Mouse (Mus musculus): Measurements from ENCODE around the gene Ccl22. TPM values are rescaled to one million over a fixed set of nuclear protein-coding genes. Genes with fewer than 3 reads are reported as not detected.

Gene Ccl22
- polyA plus RNA-seq, 1 experiment from 2014 or later: not detected

DNA sequence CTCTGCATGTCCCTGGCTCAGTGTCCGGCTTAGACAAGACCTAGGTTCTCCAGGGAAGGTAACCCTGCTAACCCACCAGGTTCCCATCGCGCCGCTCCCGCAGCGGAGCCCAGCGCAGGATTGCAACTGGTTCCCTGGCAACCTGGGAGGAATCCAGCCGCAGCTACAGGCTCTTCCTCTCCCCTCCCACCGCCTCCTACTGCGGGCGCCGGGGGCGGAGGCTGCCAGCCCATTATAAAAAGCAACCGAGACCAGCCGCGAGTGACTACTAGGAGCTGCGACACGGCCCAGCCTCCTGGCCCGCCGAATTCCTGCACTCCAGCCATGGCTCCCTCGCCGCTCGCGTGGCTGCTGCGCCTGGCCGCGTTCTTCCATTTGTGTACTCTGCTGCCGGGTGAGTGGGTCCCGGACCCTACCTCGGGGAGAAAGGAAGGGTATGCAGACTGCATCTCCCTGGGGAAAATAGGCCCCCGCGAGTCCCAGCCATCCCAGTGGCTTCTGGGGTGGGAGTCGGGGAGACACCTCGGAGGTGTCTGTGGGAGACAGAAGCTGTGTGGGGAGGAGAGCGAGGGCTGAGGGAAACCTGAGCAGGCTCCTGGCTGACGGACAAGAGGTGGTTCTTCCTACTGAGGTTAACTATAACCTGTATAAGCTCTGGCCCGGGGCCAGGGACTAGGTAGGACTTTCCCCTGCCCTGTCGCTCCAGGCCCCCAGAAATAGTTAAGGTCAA, 26.7 kb downstream of the Ccl22 start, which contains the start of gene Cx3cl1:
TSS of gene Cx3cl1 (plus strand) at position 69 of the 730 bp plus-strand sequence.
- no peaks in the 10 kb centered on the region for H3K9me3 ChIP-seq
- peak; percentile 88 for ATAC-seq (ENCODE audit: low FRiP score, low read depth)
- H3K4me1 ChIP-seq (replicated peaks): peaks cover 38% of the 10 kb centered on the region
- H3K4me2 ChIP-seq: peak within 1 kb of the TSS; percentile 68
- peak within 1 kb of the TSS; percentile 72 for H3K27ac ChIP-seq (replicated peaks)
- H3K27me3 ChIP-seq: no peaks in the 10 kb centered on the region
- under 1% methylated on average over 38 of the region's 38 CpGs for WGBS
- H3K4me3 ChIP-seq: peak within 1 kb of the TSS; percentile 55
- H3K36me3 ChIP-seq: no peaks in the 10 kb centered on the region
- H3K9ac ChIP-seq: peak within 1 kb of the TSS; percentile 63

GRCm38 (mm10) chr8:94773048-94773447, 27.7 kb downstream of the Ccl22 start:
- H3K27me3 ChIP-seq: no peaks in the 10 kb centered on the region
- peak overlapping the region; percentile 72 for H3K27ac ChIP-seq (replicated peaks)
- peaks cover 38% of the 10 kb centered on the region for H3K4me1 ChIP-seq (replicated peaks)
- H3K36me3 ChIP-seq: no peaks in the 10 kb centered on the region
- no peak for ATAC-seq (ENCODE audit: low FRiP score, low read depth)
- 39% methylated on average over 6 of the region's 6 CpGs for WGBS
- peak overlapping the region; percentile 63 for H3K9ac ChIP-seq
- no peaks in the 10 kb centered on the region for H3K9me3 ChIP-seq
- peak overlapping the region; percentile 68 for H3K4me2 ChIP-seq
- H3K4me3 ChIP-seq: peak overlapping the region; percentile 55

- Histone ChIP-seq H3K36me3 (no peaks in the 10 kb centered on the region), H3K4me2 (peak overlapping the region; percentile 68), H3K27me3 (no peaks in the 10 kb centered on the region), H3K9ac (peak overlapping the region; percentile 63; the same call in 1 of the 2 replicates), H3K4me3 (peak overlapping the region; percentile 55), H3K27ac (replicated peaks) (peak overlapping the region; percentile 38), H3K9me3 (no peaks in the 10 kb centered on the region), H3K4me1 (replicated peaks) (peaks cover 45% of the 10 kb centered on the region)
- 6% methylated on average over 12 of the region's 12 CpGs for WGBS
- ATAC-seq (ENCODE audit: low FRiP score, low read depth): peak; percentile 39; the same call in 1 of the 2 replicates
These were observed 28.3 kb downstream of the Ccl22 start for GRCm38 (mm10) chr8:94773700-94774171.

DNA sequence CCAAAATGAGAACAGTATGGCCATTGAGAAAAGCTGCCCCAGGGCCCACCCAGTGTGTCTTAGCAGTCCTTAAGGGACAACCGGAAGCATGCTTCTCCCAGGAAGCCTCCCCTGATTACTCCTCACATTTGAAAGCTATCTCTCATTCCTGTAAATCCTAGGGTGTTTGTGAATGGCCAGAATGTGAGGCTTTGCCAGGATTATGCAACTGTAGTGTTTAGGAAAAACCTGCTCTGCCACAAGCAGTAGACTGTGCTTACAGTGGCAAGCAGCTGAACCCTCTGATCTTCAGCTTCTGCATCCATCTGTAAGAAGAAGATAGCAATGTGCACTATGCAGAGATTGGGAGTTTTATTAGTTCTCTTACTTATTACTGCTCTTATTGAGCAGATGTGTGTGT, 29.2 kb downstream of the Ccl22 start:
- 96% methylated on average over 1 of the region's 1 CpGs for WGBS
- no peak overlapping the region for H3K27ac ChIP-seq (replicated peaks)
- peaks cover 48% of the 10 kb centered on the region for H3K4me1 ChIP-seq (replicated peaks)
- H3K27me3 ChIP-seq: no peaks in the 10 kb centered on the region
- no peaks in the 10 kb centered on the region for H3K9me3 ChIP-seq
- 0 out of 2 replicates have a peak overlapping the region, but pooled peaks have one; percentile 68 for H3K4me2 ChIP-seq
- ATAC-seq (ENCODE audit: low FRiP score, low read depth): no peak
- H3K9ac ChIP-seq: no peak overlapping the region
- no peaks in the 10 kb centered on the region for H3K36me3 ChIP-seq
- no peak overlapping the region for H3K4me3 ChIP-seq

GRCm38 (mm10) chr8:94776346-94776745, 31.0 kb downstream of the Ccl22 start:
- WGBS: 89% methylated on average over 2 of the region's 2 CpGs
- Histone ChIP-seq H3K36me3 (no peaks in the 10 kb centered on the region), H3K27me3 (no peaks in the 10 kb centered on the region), H3K9me3 (no peaks in the 10 kb centered on the region), H3K4me1 (replicated peaks) (peaks cover 41% of the 10 kb centered on the region), H3K4me3 (no peak overlapping the region), H3K9ac (no peak overlapping the region), H3K4me2 (no peak overlapping the region), H3K27ac (replicated peaks) (no peak overlapping the region)
- no peak for ATAC-seq (ENCODE audit: low FRiP score, low read depth)

DNA sequence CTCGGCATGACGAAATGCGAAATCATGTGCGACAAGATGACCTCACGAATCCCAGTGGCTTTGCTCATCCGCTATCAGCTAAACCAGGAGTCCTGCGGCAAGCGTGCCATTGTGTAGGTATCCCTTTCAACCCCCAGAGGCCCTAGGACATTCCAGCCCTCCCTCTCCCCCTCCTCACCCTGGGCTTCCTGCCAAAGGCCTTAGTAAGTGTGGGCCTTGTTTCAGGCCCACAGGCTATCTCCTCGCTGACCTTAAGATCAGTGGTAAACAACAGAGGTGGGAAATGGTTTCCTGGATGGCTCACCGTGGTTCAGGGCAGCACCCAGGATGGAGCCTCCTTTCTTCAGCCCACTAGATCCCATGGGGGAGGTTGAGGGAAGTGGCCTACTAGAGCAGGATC, 32.6 kb downstream of the Ccl22 start:
- no peak overlapping the region for H3K9ac ChIP-seq
- no peak overlapping the region for H3K4me3 ChIP-seq
- H3K4me1 ChIP-seq (replicated peaks): peaks cover 30% of the 10 kb centered on the region
- WGBS: 71% methylated on average over 10 of the region's 10 CpGs
- H3K4me2 ChIP-seq: no peak overlapping the region
- no peak for ATAC-seq (ENCODE audit: low FRiP score, low read depth)
- H3K36me3 ChIP-seq: no peaks in the 10 kb centered on the region
- no peak overlapping the region for H3K27ac ChIP-seq (replicated peaks)
- no peaks in the 10 kb centered on the region for H3K27me3 ChIP-seq
- no peaks in the 10 kb centered on the region for H3K9me3 ChIP-seq

- no peak overlapping the region for H3K4me3 ChIP-seq
- no peak overlapping the region for H3K27ac ChIP-seq (replicated peaks)
- no peaks in the 10 kb centered on the region for H3K9me3 ChIP-seq
- H3K36me3 ChIP-seq: no peaks in the 10 kb centered on the region
- H3K4me2 ChIP-seq: no peak overlapping the region
- WGBS: 59% methylated on average over 5 of the region's 5 CpGs
- H3K27me3 ChIP-seq: no peaks in the 10 kb centered on the region
- ATAC-seq (ENCODE audit: low FRiP score, low read depth): no peak
- H3K4me1 ChIP-seq (replicated peaks): peaks cover 26% of the 10 kb centered on the region
- no peak overlapping the region for H3K9ac ChIP-seq
These were observed 33.1 kb downstream of the Ccl22 start for GRCm38 (mm10) chr8:94778473-94778872.

DNA sequence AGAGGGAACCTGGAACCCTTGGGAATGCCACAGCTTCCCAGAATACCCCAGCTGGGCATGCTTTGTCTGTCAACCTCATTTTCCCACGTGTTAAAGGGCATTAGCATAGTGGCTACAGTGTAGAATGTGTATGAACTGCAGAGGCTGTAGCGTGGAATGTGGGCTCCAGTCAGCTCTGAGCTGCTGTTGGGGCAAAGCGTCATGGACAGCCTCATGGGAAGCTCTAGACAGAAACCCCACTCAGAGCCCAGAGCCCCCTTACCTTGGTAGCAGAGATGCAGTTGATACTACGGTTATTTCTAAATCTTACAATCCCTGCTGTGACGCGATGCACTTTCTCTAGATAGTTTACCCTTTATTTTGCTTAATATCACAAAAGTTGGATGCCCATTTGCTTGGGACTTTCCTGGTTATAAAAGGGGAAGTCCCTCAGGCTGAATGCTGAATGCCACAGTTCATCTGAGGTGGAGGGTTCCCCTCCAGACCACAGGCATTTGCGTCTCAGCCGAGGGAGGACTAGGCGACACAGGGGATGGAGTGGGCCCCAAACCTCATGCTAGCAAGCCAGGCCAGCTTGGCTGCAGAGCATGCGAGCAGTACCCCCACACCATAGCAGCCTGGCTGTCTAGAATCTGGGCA, 33.6 kb downstream of the Ccl22 start:
- Histone ChIP-seq H3K27ac (replicated peaks) (no peak overlapping the region), H3K4me3 (no peak overlapping the region), H3K36me3 (no peaks in the 10 kb centered on the region), H3K9ac (no peak overlapping the region), H3K4me2 (no peak overlapping the region), H3K9me3 (no peaks in the 10 kb centered on the region), H3K4me1 (replicated peaks) (peaks cover 20% of the 10 kb centered on the region), H3K27me3 (no peaks in the 10 kb centered on the region)
- WGBS: 69% methylated on average over 10 of the region's 10 CpGs
- no peak for ATAC-seq (ENCODE audit: low FRiP score, low read depth)

DNA sequence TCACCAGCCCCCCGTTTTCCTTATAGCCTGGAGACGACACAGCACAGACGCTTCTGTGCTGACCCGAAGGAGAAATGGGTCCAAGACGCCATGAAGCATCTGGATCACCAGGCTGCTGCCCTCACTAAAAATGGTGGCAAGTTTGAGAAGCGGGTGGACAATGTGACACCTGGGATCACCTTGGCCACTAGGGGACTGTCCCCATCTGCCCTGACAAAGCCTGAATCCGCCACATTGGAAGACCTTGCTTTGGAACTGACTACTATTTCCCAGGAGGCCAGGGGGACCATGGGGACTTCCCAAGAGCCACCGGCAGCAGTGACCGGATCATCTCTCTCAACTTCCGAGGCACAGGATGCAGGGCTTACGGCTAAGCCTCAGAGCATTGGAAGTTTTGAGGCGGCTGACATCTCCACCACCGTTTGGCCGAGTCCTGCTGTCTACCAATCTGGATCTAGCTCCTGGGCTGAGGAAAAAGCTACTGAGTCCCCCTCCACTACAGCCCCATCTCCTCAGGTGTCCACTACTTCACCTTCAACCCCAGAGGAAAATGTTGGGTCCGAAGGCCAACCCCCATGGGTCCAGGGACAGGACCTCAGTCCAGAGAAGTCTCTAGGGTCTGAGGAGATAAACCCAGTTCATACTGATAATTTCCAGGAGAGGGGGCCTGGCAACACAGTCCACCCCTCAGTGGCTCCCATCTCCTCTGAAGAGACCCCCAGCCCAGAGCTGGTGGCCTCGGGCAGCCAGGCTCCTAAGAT, 34.3 kb downstream of the Ccl22 start:
- Histone ChIP-seq H3K27ac (replicated peaks) (no peak overlapping the region), H3K4me2 (no peak overlapping the region), H3K9ac (no peak overlapping the region), H3K9me3 (no peaks in the 10 kb centered on the region), H3K27me3 (no peaks in the 10 kb centered on the region), H3K36me3 (no peaks in the 10 kb centered on the region), H3K4me3 (no peak overlapping the region), H3K4me1 (replicated peaks) (peaks cover 15% of the 10 kb centered on the region; the same call in 1 of the 2 replicates)
- ATAC-seq (ENCODE audit: low FRiP score, low read depth): no peak
- WGBS: 93% methylated on average over 16 of the region's 16 CpGs

DNA sequence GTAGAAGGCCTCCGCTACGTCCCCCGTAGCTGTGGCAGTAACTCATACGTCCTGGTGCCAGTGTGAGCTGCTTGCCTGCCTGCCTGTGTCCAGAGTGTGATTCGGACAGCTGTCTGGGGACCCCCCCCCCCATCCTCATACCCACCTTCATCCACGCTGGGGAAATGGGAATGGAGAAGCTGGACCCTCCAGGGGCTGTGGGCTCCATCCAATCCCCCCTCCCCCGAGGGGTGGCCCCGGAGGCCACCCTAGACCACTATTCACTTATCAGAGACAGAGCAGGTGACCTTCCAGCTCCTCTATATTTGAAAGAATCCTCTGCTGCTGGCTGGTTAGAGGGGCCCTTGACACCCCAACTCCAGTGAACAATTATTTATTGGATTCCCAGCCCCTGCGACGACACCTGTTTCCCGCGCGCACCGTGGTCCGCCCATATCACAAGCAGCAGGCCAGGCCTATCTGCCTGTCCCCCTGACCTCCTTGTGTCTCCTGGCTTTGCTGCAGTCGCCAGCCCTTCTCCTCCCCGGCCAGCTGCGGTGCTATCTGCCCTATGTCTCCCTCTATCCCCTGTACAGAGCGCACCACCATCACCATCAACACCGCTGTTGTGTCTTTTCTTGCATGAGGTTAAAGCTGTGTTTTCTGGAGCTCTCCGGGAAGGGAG, 35.2 kb downstream of the Ccl22 start:
- Histone ChIP-seq H3K4me1 (replicated peaks) (peaks cover 15% of the 10 kb centered on the region; the same call in 1 of the 2 replicates), H3K27ac (replicated peaks) (no peak overlapping the region), H3K27me3 (no peaks in the 10 kb centered on the region), H3K36me3 (no peaks in the 10 kb centered on the region), H3K4me3 (no peak overlapping the region), H3K9me3 (no peaks in the 10 kb centered on the region), H3K4me2 (no peak overlapping the region), H3K9ac (no peak overlapping the region)
- WGBS: 84% methylated on average over 21 of the region's 21 CpGs
- ATAC-seq (ENCODE audit: low FRiP score, low read depth): no peak

GRCm38 (mm10) chr8:94781155-94781837, 35.9 kb downstream of the Ccl22 start:
- Histone ChIP-seq H3K9me3 (no peaks in the 10 kb centered on the region), H3K4me3 (no peak overlapping the region), H3K4me2 (no peak overlapping the region), H3K27ac (replicated peaks) (no peak overlapping the region), H3K9ac (no peak overlapping the region), H3K4me1 (replicated peaks) (peaks cover 15% of the 10 kb centered on the region; the same call in 1 of the 2 replicates), H3K36me3 (no peaks in the 10 kb centered on the region), H3K27me3 (no peaks in the 10 kb centered on the region)
- ATAC-seq (ENCODE audit: low FRiP score, low read depth): no peak
- WGBS: 65% methylated on average over 7 of the region's 7 CpGs

Measured in hindbrain, embryonic 15.5 days (tissue).